Mouse (Mus musculus) E14TG2a.4 (cell line): ENCODE measurements at regions not wholly inside any gene's neighbourhood (a gene's known extent, or its start where the extent isn't known, plus 50 kb on each side); places are given as distances from the start of the nearest gene placed in this dataset.

Experiments used
- H3K27me3 ChIP-seq: 2 replicates; pipeline ENCODE4 v1.6.1; 2014; ENCODE audit warnings: low read length, control low read depth; ENCODE audit not compliant: insufficient read depth
- H3K36me3 ChIP-seq: 2 replicates; pipeline ENCODE4 v1.6.1; 2014; ENCODE audit warnings: low read length, control low read depth; ENCODE audit not compliant: insufficient read depth
- H3K4me1 ChIP-seq: replicated peaks from 2 replicates; pipeline ENCODE4 v1.6.1; 2014; ENCODE audit warnings: low read depth, low read length, control low read depth
- H3K4me3 ChIP-seq: replicated peaks from 2 replicates; pipeline ENCODE4 v1.5.1; 2014; ENCODE audit warnings: mild to moderate bottlenecking, low read length
- H3K9me3 ChIP-seq: 2 replicates; pipeline ENCODE4 v1.6.1; 2014; ENCODE audit warnings: low read length, control low read depth
- CTCF ChIP-seq: conservative IDR thresholded peaks from 2 replicates; pipeline ENCODE4 v1.5.1; 2014; ENCODE audit warnings: low read length
- NANOG ChIP-seq: IDR thresholded peaks from 2 replicates; pipeline ENCODE4 v1.6.1; 2014; ENCODE audit warnings: borderline replicate concordance, low read length, mixed read lengths
- POU5F1 ChIP-seq: IDR thresholded peaks from 2 replicates; pipeline ENCODE4 v1.6.1; 2014; ENCODE audit warnings: low read length, borderline replicate concordance

DNA sequence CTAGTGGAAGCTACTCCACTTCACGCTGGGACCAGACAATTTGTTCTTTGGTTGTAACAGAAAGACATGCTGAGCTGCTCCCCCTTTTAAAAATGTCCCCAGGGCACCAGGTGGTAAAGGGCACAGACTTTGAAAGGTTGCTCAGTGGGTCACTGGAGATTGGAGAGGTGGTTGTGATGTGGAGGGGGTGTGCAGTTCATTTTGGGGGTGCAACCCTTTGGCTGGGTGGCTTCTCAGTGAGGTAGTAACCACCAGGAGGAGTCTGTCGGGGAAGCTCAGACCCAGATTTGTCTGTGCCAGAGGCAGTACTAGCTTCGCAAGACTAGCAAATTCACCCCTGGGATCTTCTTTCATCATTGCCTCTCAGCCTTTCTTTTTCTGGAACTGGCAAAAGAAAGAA lies 189.0 kb upstream of the Krr1 start:
- Histone ChIP-seq H3K36me3 (no peaks in the 10 kb centered on the region), H3K4me3 (no peak overlapping the region), H3K27me3 (peaks cover 7% of the 10 kb centered on the region), H3K9me3 (no peaks in the 10 kb centered on the region), H3K4me1 (peaks cover 8% of the 10 kb centered on the region)
- TF ChIP-seq NANOG (no peak), POU5F1 (no peak), CTCF (no peak)

DNA sequence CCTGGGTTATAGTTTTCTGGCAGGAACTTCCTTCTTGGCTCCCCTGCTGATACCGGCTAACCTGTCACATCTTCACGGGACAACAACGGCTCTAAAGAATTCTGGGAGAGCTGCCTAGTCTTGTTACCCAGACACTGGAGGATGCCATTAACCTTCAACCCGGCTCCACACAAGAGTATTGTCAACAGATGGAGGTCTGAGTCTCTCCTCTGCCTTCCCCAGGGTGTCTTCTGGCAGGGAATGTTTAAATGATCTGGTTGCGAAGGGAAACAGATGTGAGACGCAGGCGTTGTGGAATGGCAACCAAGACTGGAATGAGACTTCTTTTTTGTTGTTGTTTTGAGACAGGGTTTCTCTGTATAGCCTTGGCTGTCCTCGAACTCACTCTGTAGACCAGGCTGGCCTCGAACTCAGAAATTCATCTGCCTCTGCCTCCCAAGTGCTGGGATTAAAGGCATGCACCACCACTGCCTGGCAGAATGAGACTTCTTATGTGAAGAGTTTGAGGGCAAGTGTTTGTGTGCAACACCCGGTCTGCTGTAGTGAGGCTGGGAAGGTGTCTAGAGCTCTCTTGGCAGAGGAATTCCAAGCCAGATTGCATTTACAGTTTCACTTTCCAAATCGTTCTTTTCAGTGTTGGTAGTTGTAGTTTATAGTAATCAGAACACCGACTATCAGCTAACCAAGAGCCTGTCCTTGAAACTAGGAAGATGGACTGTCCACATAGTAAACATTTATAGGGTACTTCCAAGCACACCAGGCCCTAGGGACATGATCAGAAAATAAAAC lies 188.2 kb upstream of the Krr1 start:
- no peaks in the 10 kb centered on the region for H3K36me3 ChIP-seq
- H3K4me1 ChIP-seq, result peaks cover 8% of the 10 kb centered on the region
- H3K9me3 ChIP-seq, result no peaks in the 10 kb centered on the region
- no peak overlapping the region for H3K4me3 ChIP-seq
- H3K27me3 ChIP-seq, result peaks cover 7% of the 10 kb centered on the region
- TF ChIP-seq POU5F1, result no peak
- TF ChIP-seq NANOG, result no peak
- TF ChIP-seq CTCF, result no peak

DNA sequence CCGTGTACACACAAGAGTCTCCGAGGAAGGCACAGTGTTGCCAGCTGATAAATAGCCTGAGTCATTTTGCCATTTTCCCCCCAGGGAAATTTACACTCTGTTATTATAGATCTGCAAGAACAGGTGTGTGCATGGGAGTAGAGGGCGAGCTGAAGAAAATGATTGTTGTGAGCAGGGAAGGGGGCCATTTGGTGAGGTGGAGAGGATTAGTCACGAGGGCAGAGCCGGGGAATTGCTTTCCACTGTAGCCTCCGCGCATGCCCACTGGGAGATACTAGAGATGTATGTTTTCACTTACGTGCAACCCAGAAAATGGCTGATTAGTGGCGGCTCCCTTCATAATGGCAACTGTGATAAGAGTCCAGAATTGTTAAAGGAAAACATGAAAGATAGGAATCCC lies 185.3 kb upstream of the Krr1 start:
- H3K4me1 ChIP-seq, result peaks cover 6% of the 10 kb centered on the region
- no peak for TF ChIP-seq CTCF
- no peak for TF ChIP-seq NANOG
- TF ChIP-seq POU5F1, result no peak
- H3K27me3 ChIP-seq, result peaks cover 6% of the 10 kb centered on the region
- H3K9me3 ChIP-seq, result no peaks in the 10 kb centered on the region
- no peaks in the 10 kb centered on the region for H3K36me3 ChIP-seq
- no peak overlapping the region for H3K4me3 ChIP-seq

DNA sequence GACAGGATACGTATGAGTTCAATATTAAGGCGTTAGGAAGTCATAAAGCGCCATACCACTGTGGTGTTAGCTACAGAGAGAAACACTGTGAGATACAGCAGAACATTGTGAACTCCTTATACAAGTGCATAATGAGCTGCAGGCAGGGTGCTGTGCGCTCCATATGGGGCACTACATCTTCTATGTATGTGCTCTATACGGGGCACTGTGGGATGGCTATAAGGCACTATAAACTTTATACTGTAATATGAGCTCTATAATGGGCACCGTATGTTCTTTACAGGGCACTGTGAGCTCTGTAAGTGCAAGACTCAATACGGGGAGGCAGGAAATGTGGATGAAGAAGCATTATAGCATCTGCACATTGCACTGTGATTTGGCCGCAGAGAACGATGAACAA lies 183.2 kb upstream of the Krr1 start:
- Histone ChIP-seq H3K4me3 (no peak overlapping the region), H3K9me3 (no peaks in the 10 kb centered on the region), H3K4me1 (no peaks in the 10 kb centered on the region), H3K27me3 (no peaks in the 10 kb centered on the region), H3K36me3 (no peaks in the 10 kb centered on the region)
- no peak for TF ChIP-seq POU5F1
- no peak for TF ChIP-seq CTCF
- TF ChIP-seq NANOG, result no peak

DNA sequence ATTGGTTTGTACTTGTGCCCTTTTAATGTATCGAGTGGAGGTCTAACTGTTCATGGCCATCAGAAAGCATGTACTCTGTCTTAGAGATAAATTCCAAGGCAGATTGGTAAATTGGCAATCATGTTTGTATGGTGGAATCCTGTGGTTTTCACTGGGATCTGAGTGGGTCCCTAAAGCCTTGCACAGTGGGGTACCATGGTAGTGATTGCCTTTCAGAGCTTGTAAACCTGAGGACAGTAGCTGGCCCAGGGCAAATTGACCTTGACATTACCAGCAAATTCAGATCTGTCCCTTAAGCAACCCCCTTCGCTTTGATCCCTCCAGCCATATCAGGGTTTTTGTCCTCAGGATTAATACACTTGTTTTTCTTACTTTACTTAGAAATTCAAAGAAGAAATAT lies 181.6 kb upstream of the Krr1 start:
- Histone ChIP-seq H3K36me3 (no peaks in the 10 kb centered on the region), H3K9me3 (no peaks in the 10 kb centered on the region), H3K27me3 (no peaks in the 10 kb centered on the region), H3K4me3 (no peak overlapping the region), H3K4me1 (no peaks in the 10 kb centered on the region)
- TF ChIP-seq POU5F1 (no peak), CTCF (no peak), NANOG (no peak)

DNA sequence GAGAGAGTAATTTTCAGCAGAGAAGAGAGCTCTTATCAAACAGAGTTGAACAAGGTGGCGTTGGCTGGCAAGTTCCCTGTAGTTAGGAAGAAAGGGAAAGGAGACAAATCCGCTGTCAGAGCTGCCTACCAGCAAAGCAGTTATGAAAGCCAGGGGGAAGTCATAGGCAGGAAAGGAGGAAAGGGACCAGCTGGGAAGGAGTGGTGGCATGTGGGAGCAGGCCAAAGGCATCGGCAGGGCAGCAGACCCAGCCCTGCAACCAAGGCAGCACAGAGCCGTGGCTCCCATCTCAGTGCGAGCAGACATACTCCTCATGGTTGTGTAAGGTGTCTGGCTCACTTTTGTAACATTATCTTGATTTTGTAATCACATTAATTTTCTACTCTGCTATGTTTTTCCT lies 177.4 kb upstream of the Krr1 start:
- TF ChIP-seq POU5F1, result no peak
- no peak for TF ChIP-seq NANOG
- no peaks in the 10 kb centered on the region for H3K27me3 ChIP-seq
- no peak overlapping the region for H3K4me3 ChIP-seq
- H3K4me1 ChIP-seq, result no peaks in the 10 kb centered on the region
- no peaks in the 10 kb centered on the region for H3K36me3 ChIP-seq
- H3K9me3 ChIP-seq, result peaks cover 11% of the 10 kb centered on the region

DNA sequence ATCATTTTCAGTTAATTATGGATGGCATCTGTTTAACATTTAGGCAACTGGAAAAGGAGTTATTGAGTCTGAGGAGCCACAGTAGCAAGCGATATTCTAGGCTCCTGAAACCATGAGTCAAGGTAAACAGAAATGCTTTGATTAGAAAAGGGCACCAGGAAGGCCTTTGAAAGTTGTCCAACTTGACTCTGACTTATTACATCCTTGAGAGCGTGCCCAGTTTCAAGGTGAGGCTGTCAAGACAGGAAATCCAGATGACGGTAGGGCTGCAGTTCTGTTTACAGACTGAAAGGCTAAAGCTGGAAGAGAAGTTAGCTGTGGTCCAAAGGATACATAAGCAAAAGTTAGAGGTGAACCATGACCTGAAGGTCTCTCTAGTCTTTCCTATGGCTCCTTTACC lies 176.7 kb upstream of the Krr1 start:
- H3K4me1 ChIP-seq, result no peaks in the 10 kb centered on the region
- no peaks in the 10 kb centered on the region for H3K27me3 ChIP-seq
- no peak overlapping the region for H3K4me3 ChIP-seq
- H3K36me3 ChIP-seq, result no peaks in the 10 kb centered on the region
- no peak for TF ChIP-seq NANOG
- no peak for TF ChIP-seq CTCF
- no peak for TF ChIP-seq POU5F1
- peaks cover 11% of the 10 kb centered on the region for H3K9me3 ChIP-seq

DNA sequence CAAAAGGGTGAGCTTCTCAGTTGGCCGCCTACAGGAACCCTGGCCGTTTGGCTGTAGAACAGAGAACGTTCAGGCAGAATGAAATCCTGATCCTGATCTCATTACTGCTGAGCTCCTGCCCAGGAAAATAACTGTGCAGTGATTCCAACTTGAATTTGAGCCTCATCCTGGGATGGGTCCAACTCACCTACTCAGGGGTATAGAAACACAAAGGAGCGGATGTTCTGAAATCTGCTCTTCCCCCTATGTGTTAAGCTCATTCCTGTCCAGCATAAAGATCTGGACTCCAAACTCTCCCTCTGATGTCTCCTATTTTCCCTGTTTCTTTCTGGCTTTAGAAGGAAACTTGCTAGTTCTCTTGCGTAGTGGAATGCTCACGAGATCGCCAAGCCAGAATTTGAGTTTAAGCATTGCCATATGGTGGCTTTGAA lies 173.6 kb upstream of the Krr1 start:
- no peaks in the 10 kb centered on the region for H3K4me1 ChIP-seq
- H3K27me3 ChIP-seq, result no peaks in the 10 kb centered on the region
- H3K9me3 ChIP-seq, result peaks cover 11% of the 10 kb centered on the region
- no peak for TF ChIP-seq CTCF
- TF ChIP-seq NANOG, result no peak
- TF ChIP-seq POU5F1, result no peak
- no peaks in the 10 kb centered on the region for H3K36me3 ChIP-seq
- no peak overlapping the region for H3K4me3 ChIP-seq
